Mouse (Mus musculus): ENCODE results near the gene Hipk2. TPM values are rescaled to one million over a fixed set of nuclear protein-coding genes. Genes with fewer than 3 reads are reported as not detected.

The Hipk2 gene
- polyA plus RNA-seq (2012; rRNA removed): 12.3 and 16.4 TPM in 2 replicates
- polyA plus RNA-seq (2014; fragmentation: Nextera tagmentation; extraction: Ambion mirVana): 11.9 and 17.4 TPM in 2 replicates

DNA sequence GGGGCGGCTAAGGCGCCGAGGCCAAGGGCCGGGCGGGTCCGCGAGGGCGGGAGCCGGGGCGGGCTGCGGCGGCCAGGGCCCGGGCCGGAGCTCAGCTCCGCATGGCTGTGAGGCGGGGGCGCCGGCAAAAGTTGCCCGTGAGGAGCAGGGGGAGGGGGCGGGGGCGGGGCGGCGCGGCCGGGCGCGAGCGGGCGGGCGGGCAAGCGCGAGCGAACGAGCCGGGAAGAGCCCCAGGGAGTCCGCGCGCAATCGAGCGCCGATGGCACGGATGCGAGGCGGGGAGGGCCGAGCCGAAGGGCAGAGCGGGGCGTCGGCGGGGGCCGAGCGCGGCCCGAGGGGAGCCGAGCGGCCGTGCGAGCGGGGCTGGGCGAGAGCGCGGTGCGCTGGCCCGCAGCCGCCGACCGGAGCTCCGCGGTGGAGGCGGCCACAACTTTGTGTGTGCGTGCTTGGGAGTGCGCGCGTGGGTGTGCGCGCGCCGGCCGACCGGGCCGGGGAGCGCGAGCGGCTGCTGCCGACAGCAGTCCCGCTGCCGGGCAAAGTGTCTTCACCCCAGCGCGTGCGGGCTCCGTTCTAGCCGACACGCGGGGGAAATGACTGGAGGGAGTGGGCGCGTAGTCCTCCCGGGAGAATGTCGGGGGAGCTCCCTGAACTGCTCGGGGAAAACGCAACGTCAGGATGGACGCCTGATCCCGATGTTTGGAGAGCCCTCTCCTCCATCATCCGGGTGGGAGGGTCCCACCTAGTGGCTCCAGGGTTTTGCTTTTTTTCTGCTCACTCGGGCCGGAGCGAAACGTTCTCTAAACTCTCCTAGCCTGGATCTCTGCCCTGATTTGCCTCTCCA is at the start of gene Hipk2:
Gene Hipk2, minus strand, starts transcription at position 95 of the 841 bp plus-strand sequence.
- ATAC-seq (ENCODE audit: low FRiP score, low read depth) (peak; percentile 92), DNase-seq (ENCODE audit: low spot score) (peak; percentile 88)
- no peaks in the 10 kb centered on the region for H3K36me3 ChIP-seq (ENCODE audit: control insufficient read depth, insufficient read depth, low read length)
- peak within 1 kb of the TSS; percentile 97 for H3K9ac ChIP-seq (ENCODE audit: low read depth, low read length, severe bottlenecking)
- H3K9me3 ChIP-seq (ENCODE audit: control insufficient read depth, low read length): no peaks in the 10 kb centered on the region
- under 1% methylated on average over 64 of the region's 108 CpGs for WGBS
- no peaks in the 10 kb centered on the region for H3K27me3 ChIP-seq (ENCODE audit: control insufficient read depth, insufficient read depth, low read length)
- H3K27ac ChIP-seq (replicated peaks; ENCODE audit: low read depth, low read length): peak within 1 kb of the TSS; percentile 95
- 0 out of 2 replicates have a peak, but pooled peaks have one; percentile 73 for TF ChIP-seq POLR2A (IDR thresholded peaks at IDR 0.05; ENCODE audit: borderline replicate concordance, extremely low read depth, insufficient read depth, insufficient read length)
- H3K4me3 ChIP-seq (replicated peaks; ENCODE audit: low read length): peak within 1 kb of the TSS; percentile 92
- H3K4me1 ChIP-seq (ENCODE audit: control insufficient read depth, insufficient read depth, low read length): peaks cover 14% of the 10 kb centered on the region
- peak within 1 kb of the TSS; percentile 51 for H3K4me2 ChIP-seq (replicated peaks; ENCODE audit: low read depth, low read length, severe bottlenecking)

DNA sequence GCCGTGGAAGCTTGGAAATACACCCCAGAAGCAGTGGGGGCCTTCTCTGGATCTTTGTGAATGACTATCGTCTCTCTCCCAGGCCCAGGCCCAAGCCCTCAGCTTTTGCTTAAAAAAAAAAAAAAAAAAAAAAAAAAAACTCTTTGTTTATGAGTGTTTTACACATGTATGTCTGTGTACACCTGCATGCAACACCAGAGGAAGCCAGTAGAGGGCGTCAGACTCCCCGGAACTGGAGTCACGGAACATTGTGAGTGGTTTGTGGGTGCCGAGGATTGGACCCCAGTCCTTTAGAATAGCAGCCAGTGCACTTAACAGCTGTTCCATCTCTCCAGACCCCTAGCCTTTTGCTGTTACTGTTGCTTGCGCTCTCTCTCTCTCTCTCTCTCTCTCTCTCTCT is 49.8 kb upstream of the Hipk2 start:
- 59% methylated on average over 7 of the region's 7 CpGs for WGBS
- H3K27ac ChIP-seq (replicated peaks; ENCODE audit: low read depth, low read length): no peak overlapping the region
- ATAC-seq (ENCODE audit: low FRiP score, low read depth) (no peak), DNase-seq (ENCODE audit: low spot score) (no peak)
- peak overlapping the region; percentile 36; the same call in 1 of the 2 replicates for H3K4me2 ChIP-seq (replicated peaks; ENCODE audit: low read depth, low read length, severe bottlenecking)
- no peak overlapping the region for H3K9ac ChIP-seq (ENCODE audit: low read depth, low read length, severe bottlenecking)
- H3K4me1 ChIP-seq (ENCODE audit: control insufficient read depth, insufficient read depth, low read length): 0 out of 2 replicates have a peak, but pooled peaks cover 5% of the 10 kb centered on the region
- no peaks in the 10 kb centered on the region for H3K9me3 ChIP-seq (ENCODE audit: control insufficient read depth, low read length)
- peak overlapping the region; percentile 8; the same call in 1 of the 2 replicates for H3K4me3 ChIP-seq (replicated peaks; ENCODE audit: low read length)
- no peaks in the 10 kb centered on the region for H3K27me3 ChIP-seq (ENCODE audit: control insufficient read depth, insufficient read depth, low read length)
- TF ChIP-seq POLR2A (IDR thresholded peaks at IDR 0.05; ENCODE audit: borderline replicate concordance, extremely low read depth, insufficient read depth, insufficient read length): no peak
- H3K36me3 ChIP-seq (ENCODE audit: control insufficient read depth, insufficient read depth, low read length): no peaks in the 10 kb centered on the region

DNA sequence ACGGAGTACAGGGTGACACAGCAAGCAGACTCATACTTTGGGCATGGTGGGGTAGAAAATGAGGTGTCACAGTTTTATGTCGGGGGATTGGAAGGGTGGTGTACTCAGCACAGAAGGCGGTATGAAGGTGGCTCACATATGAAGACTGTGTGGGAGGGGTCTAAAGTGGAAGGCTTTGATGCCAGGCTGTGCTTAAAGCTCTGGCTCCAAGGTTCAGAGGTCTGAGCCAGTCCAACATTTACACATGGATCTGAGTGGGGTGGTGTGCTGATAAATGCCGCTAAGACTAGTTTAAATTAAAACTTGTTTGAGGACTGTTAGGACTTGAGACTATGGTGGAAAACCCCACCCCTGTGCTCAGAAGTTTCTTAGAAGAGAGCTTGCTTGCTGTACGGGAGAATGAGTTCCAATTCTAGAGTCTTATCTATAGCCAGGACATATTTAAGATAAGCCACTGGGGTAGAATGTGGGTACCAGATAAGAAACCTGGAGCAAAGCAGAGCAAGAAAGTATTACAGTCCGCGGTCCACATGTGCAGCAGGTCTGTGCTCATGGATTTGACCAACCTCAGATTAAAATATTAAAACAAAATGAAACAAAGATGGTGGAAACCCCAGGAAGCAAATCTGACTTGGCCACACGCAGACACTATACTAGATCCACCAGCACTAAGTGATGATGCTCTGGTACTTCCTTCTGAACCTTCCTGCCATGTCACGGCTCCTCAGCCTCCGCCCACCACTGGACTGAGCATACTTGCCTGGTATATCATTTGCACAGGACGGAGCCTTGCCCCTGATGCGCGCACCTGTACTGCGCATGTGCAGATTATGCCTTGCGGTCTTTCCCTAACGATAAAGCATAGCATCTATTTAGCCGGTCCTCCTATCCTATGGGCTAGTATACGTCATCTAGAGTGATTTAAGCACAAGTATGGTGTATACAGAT is 48.2 kb upstream of the Hipk2 start:
- H3K36me3 ChIP-seq (ENCODE audit: control insufficient read depth, insufficient read depth, low read length): no peaks in the 10 kb centered on the region
- no peaks in the 10 kb centered on the region for H3K9me3 ChIP-seq (ENCODE audit: control insufficient read depth, low read length)
- no peak overlapping the region for H3K27ac ChIP-seq (replicated peaks; ENCODE audit: low read depth, low read length)
- H3K27me3 ChIP-seq (ENCODE audit: control insufficient read depth, insufficient read depth, low read length): no peaks in the 10 kb centered on the region
- ATAC-seq (ENCODE audit: low FRiP score, low read depth) (no peak), DNase-seq (ENCODE audit: low spot score) (no peak)
- H3K4me3 ChIP-seq (replicated peaks; ENCODE audit: low read length): no peak overlapping the region
- H3K4me2 ChIP-seq (replicated peaks; ENCODE audit: low read depth, low read length, severe bottlenecking): no peak overlapping the region
- WGBS: 88% methylated on average over 18 of the region's 18 CpGs
- H3K9ac ChIP-seq (ENCODE audit: low read depth, low read length, severe bottlenecking): no peak overlapping the region
- no peak for TF ChIP-seq POLR2A (IDR thresholded peaks at IDR 0.05; ENCODE audit: borderline replicate concordance, extremely low read depth, insufficient read depth, insufficient read length)
- 0 out of 2 replicates have a peak, but pooled peaks cover 5% of the 10 kb centered on the region for H3K4me1 ChIP-seq (ENCODE audit: control insufficient read depth, insufficient read depth, low read length)

DNA sequence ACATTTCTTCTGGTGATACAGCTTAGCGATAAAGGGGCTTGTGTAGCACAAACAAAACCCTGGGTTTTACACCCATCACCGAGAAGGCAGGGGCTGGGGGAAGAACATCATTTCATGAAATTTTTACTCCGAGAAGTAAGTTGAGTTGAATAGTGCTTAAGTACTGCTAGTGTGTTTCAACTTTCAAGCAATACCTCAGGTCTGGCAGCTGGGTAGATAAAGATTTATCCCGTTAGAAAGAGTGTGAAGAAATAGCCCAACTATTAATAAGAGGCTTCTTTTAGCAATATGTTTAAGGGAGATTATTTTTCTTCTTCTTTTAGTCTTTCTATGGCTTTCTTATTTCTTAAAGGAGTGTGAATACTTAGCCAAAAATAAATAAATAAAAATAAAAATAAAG is 47.5 kb upstream of the Hipk2 start:
- Histone ChIP-seq H3K27me3 (ENCODE audit: control insufficient read depth, insufficient read depth, low read length) (no peaks in the 10 kb centered on the region), H3K36me3 (ENCODE audit: control insufficient read depth, insufficient read depth, low read length) (no peaks in the 10 kb centered on the region), H3K9ac (ENCODE audit: low read depth, low read length, severe bottlenecking) (no peak overlapping the region), H3K4me1 (ENCODE audit: control insufficient read depth, insufficient read depth, low read length) (0 out of 2 replicates have a peak, but pooled peaks cover 5% of the 10 kb centered on the region), H3K9me3 (ENCODE audit: control insufficient read depth, low read length) (no peaks in the 10 kb centered on the region), H3K4me3 (replicated peaks; ENCODE audit: low read length) (no peak overlapping the region), H3K27ac (replicated peaks; ENCODE audit: low read depth, low read length) (no peak overlapping the region), H3K4me2 (replicated peaks; ENCODE audit: low read depth, low read length, severe bottlenecking) (no peak overlapping the region)
- no peak for TF ChIP-seq POLR2A (IDR thresholded peaks at IDR 0.05; ENCODE audit: borderline replicate concordance, extremely low read depth, insufficient read depth, insufficient read length)
- WGBS: 87% methylated on average over 4 of the region's 4 CpGs
- ATAC-seq (ENCODE audit: low FRiP score, low read depth): no peak
- DNase-seq (ENCODE audit: low spot score): no peak

DNA sequence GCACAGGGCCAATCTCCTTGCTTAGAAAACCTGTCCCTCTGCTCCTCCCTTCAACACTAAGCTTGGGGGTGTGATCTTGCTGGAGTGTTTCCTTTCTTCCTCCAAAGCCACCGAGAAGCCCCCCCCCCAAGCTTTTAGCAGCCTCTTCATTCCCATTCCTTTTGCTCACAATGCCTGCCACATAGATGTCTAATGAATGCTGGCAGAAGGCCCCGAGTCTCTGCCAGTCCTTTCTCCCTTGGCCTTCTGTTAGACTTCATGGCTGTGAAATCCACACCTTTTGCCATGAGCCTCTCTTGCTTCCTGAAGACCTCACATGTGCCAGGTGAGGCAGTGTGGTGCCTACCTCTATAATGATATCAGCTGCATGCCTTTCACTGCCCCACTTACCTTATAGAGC is 46.6 kb upstream of the Hipk2 start:
- 0 out of 2 replicates have a peak, but pooled peaks cover 5% of the 10 kb centered on the region for H3K4me1 ChIP-seq (ENCODE audit: control insufficient read depth, insufficient read depth, low read length)
- H3K36me3 ChIP-seq (ENCODE audit: control insufficient read depth, insufficient read depth, low read length): no peaks in the 10 kb centered on the region
- no peaks in the 10 kb centered on the region for H3K9me3 ChIP-seq (ENCODE audit: control insufficient read depth, low read length)
- WGBS: 59% methylated on average over 2 of the region's 2 CpGs
- H3K27me3 ChIP-seq (ENCODE audit: control insufficient read depth, insufficient read depth, low read length): no peaks in the 10 kb centered on the region
- H3K27ac ChIP-seq (replicated peaks; ENCODE audit: low read depth, low read length): no peak overlapping the region
- H3K9ac ChIP-seq (ENCODE audit: low read depth, low read length, severe bottlenecking): no peak overlapping the region
- H3K4me2 ChIP-seq (replicated peaks; ENCODE audit: low read depth, low read length, severe bottlenecking): no peak overlapping the region
- no peak for TF ChIP-seq POLR2A (IDR thresholded peaks at IDR 0.05; ENCODE audit: borderline replicate concordance, extremely low read depth, insufficient read depth, insufficient read length)
- no peak for DNase-seq (ENCODE audit: low spot score)
- H3K4me3 ChIP-seq (replicated peaks; ENCODE audit: low read length): no peak overlapping the region
- ATAC-seq (ENCODE audit: low FRiP score, low read depth): no peak

All from limb, embryonic 14.5 days (tissue).